Comparison of ENCODE assay signal across 8 mouse cellular contexts in the genomic region with DNA sequence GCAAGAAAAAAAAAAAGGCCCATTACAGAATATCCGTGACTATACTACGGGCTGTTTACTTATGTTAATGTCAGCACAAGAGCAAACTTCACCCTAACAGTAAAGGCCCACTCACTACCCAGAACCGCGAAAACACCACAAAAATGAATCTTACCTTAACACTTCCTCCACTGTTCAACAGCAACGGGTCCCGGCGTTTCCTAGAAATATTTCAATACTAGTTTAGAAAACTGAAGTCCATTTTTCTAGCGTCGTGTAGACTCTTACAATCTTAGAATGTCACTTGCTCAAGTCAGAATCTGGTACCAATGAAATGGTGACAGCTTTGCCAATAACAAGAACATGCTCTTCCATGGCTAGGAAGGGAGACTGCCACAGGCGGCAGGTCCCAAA.
DNase-seq lines count a peak whose midpoint lies in the region; ATAC-seq and TF ChIP-seq lines count a peak whose summit lies in the region.

No protein-coding gene starts in this region.

- TF ChIP-seq EP300 in stomach, postnatal 0 days (optimal IDR thresholded peaks at IDR 0.05), result no peak

- H3K9me3 ChIP-seq in limb, embryonic 15.5 days, result no peaks in the 10 kb centered on the region
- H3K9me3 ChIP-seq in stomach, postnatal 0 days (ENCODE audit: control insufficient read depth, low read length), result no peaks in the 10 kb centered on the region

- peak overlapping the region; percentile 62 for H3K27ac ChIP-seq in cerebellum, adult 2 months (ENCODE audit: insufficient read depth, low read length)
- H3K27ac ChIP-seq in testis, adult 2 months (ENCODE audit: control insufficient read depth, insufficient read depth, low read depth, low read length), result peak overlapping the region; percentile 81
- peak overlapping the region; percentile 86 for H3K27ac ChIP-seq in limb, embryonic 15.5 days
- H3K27ac ChIP-seq in stomach, postnatal 0 days (replicated peaks), result peak overlapping the region; percentile 78

- peak overlapping the region; percentile 57 for H3K4me2 ChIP-seq in limb, embryonic 15.5 days
- peak overlapping the region; percentile 67 for H3K4me2 ChIP-seq in stomach, postnatal 0 days (replicated peaks; ENCODE audit: low read depth)

- no peak for ATAC-seq in limb, embryonic 15.5 days (ENCODE audit: insufficient number of reproducible peaks, low FRiP score, low TSS enrichment, low read depth)
- ATAC-seq in stomach, postnatal 0 days (ENCODE audit: low FRiP score, low TSS enrichment), result no peak

- peak overlapping the region; percentile 59 for H3K9ac ChIP-seq in limb, embryonic 15.5 days
- H3K9ac ChIP-seq in stomach, postnatal 0 days (ENCODE audit: low read length), result peak overlapping the region; percentile 77

- peaks cover 5% of the 10 kb centered on the region; the same call in 1 of the 2 replicates for H3K4me1 ChIP-seq in cerebellum, adult 2 months (ENCODE audit: control insufficient read depth, insufficient read depth, low read length)
- H3K4me1 ChIP-seq in testis, adult 2 months (ENCODE audit: control insufficient read depth, insufficient read depth, low read length), result peaks cover 2% of the 10 kb centered on the region
- H3K4me1 ChIP-seq in limb, embryonic 15.5 days, result peaks cover 15% of the 10 kb centered on the region
- no peaks in the 10 kb centered on the region; the same call in 1 of the 2 replicates for H3K4me1 ChIP-seq in stomach, postnatal 0 days (replicated peaks; ENCODE audit: control insufficient read depth, insufficient read depth)

- no peak for TF ChIP-seq POLR2A in cerebellum, adult 2 months (IDR thresholded peaks at IDR 0.05; ENCODE audit: borderline replicate concordance, insufficient read depth, low read length)
- TF ChIP-seq POLR2A in testis, adult 2 months (IDR thresholded peaks at IDR 0.05; ENCODE audit: control insufficient read depth, low read depth, low read length), result no peak

- peak overlapping the region; percentile 98 for H3K4me3 ChIP-seq in cerebellum, adult 2 months (replicated peaks; ENCODE audit: insufficient read depth, low read depth, low read length)
- peak overlapping the region; percentile 100 for H3K4me3 ChIP-seq in testis, adult 2 months (ENCODE audit: control insufficient read depth, low read depth, low read length)
- H3K4me3 ChIP-seq in limb, embryonic 15.5 days, result peak overlapping the region; percentile 67
- H3K4me3 ChIP-seq in stomach, postnatal 0 days (ENCODE audit: low read depth, low read length), result peak overlapping the region; percentile 68

- under 1% methylated on average over 10 of the region's 10 CpGs for WGBS in cerebellum, adult 2 months
- WGBS in limb, embryonic 15.5 days, result under 1% methylated on average over 10 of the region's 10 CpGs
- under 1% methylated on average over 10 of the region's 10 CpGs for WGBS in stomach, postnatal 0 days

- DNase-seq in cerebellum, adult 2 months, result no peak
- DNase-seq in cerebellum, adult 18-20 months, result no peak
- DNase-seq in testis, postnatal 10 days (ENCODE audit: low spot score), result no peak
- no peak for DNase-seq in stomach, postnatal 0 days (ENCODE audit: low spot score)
- DNase-seq in left cerebral cortex, postnatal 4 days, result no peak
- no peak for DNase-seq in adrenal gland, adult (ENCODE audit: inconsistent age in 2 of 2, low spot score in 1 of 2)

- H3K36me3 ChIP-seq in testis, adult 2 months (ENCODE audit: control insufficient read depth, insufficient read depth, low read length), result no peaks in the 10 kb centered on the region
- peaks cover 7% of the 10 kb centered on the region; the same call in 1 of the 2 replicates for H3K36me3 ChIP-seq in limb, embryonic 15.5 days
- H3K36me3 ChIP-seq in stomach, postnatal 0 days (ENCODE audit: control insufficient read depth, insufficient read depth, low read length), result 0 out of 2 replicates have a peak, but pooled peaks cover 2% of the 10 kb centered on the region

- no peaks in the 10 kb centered on the region for H3K27me3 ChIP-seq in cerebellum, adult 2 months (ENCODE audit: control insufficient read depth, insufficient read depth, low read length)
- no peaks in the 10 kb centered on the region for H3K27me3 ChIP-seq in testis, adult 2 months (ENCODE audit: control insufficient read depth, insufficient read depth, low read length)
- H3K27me3 ChIP-seq in limb, embryonic 15.5 days, result no peaks in the 10 kb centered on the region
- H3K27me3 ChIP-seq in stomach, postnatal 0 days (ENCODE audit: control insufficient read depth, insufficient read depth, low read length), result no peaks in the 10 kb centered on the region

- intact Hi-C loops in left cerebral cortex, postnatal 4 days (cut with DNase I), result loop anchor here (10.0 kb wide), 1 partner anchor 123 kb away; a partner anchor contains a TSS

- TF ChIP-seq CTCF in cerebellum, adult 2 months (IDR thresholded peaks at IDR 0.05; ENCODE audit: borderline replicate concordance, insufficient read depth, low read depth, low read length), result no peak
- no peak for TF ChIP-seq CTCF in testis, adult 2 months (IDR thresholded peaks at IDR 0.05; ENCODE audit: control insufficient read depth, insufficient read depth, insufficient replicate concordance, low read depth, low read length)
- no peak for TF ChIP-seq CTCF in stomach, postnatal 0 days (IDR thresholded peaks at IDR 0.05; ENCODE audit: low read depth)
